Mouse (Mus musculus): Measurements from ENCODE around the gene Hmg20b. TPM values are rescaled to one million over a fixed set of nuclear protein-coding genes. Genes with fewer than 3 reads are reported as not detected.

Gene Hmg20b
- polyA plus RNA-seq, 1 experiment: 42.7 TPM

DNA sequence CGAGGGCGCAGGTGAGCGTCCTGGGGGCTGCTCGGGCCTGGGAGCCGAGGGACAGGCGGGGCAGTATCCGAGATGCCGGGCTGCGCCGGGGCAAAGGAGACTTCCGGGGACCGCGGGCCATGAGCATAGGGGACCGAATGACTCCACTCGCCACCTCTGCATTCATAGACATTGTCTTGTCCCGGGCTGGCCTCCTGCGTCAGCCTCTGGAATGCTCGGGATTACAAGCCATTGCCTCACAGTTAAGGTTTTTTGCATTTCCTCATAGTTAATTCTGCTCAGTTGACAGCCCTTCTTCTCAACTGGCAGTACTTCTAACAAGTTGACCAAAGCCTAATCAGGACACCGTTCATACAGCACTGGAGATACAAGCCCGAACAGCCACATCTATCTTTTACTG is 28.8 kb downstream of the Hmg20b start:
- Histone ChIP-seq H3K27ac (ENCODE audit: insufficient read depth, low read length) (peak overlapping the region; percentile 52; the same call in 1 of the 2 replicates), H3K27me3 (ENCODE audit: control insufficient read depth, insufficient read depth, low read length) (no peaks in the 10 kb centered on the region), H3K4me1 (ENCODE audit: control insufficient read depth, insufficient read depth, low read length) (peaks cover 13% of the 10 kb centered on the region; the same call in 1 of the 2 replicates), H3K4me3 (replicated peaks; ENCODE audit: insufficient read depth, low read depth, low read length) (peak overlapping the region; percentile 65)
- WGBS: 2% methylated on average over 20 of the region's 20 CpGs
- TF ChIP-seq POLR2A (IDR thresholded peaks at IDR 0.05; ENCODE audit: borderline replicate concordance, insufficient read depth, low read length) (no peak), CTCF (IDR thresholded peaks at IDR 0.05; ENCODE audit: borderline replicate concordance, insufficient read depth, low read depth, low read length) (no peak)
- DNase-seq: no peak

GRCm38 (mm10) chr10:81320550-81321347 is 29.5 kb downstream of the Hmg20b start, which contains the start of gene Cactin:
Gene Cactin (plus strand): TSS chr10:81321103.
- Histone ChIP-seq H3K27me3 (ENCODE audit: control insufficient read depth, insufficient read depth, low read length) (no peaks in the 10 kb centered on the region), H3K4me1 (ENCODE audit: control insufficient read depth, insufficient read depth, low read length) (peaks cover 17% of the 10 kb centered on the region; the same call in 1 of the 2 replicates), H3K27ac (ENCODE audit: insufficient read depth, low read length) (peak within 1 kb of the TSS; percentile 95), H3K4me3 (replicated peaks; ENCODE audit: insufficient read depth, low read depth, low read length) (peak within 1 kb of the TSS; percentile 65)
- TF ChIP-seq POLR2A (IDR thresholded peaks at IDR 0.05; ENCODE audit: borderline replicate concordance, insufficient read depth, low read length) (peak; percentile 90), CTCF (IDR thresholded peaks at IDR 0.05; ENCODE audit: borderline replicate concordance, insufficient read depth, low read depth, low read length) (no peak)
- peak; percentile 98 to 100 for DNase-seq
- WGBS: under 1% methylated on average over 68 of the region's 68 CpGs

- peak overlapping the region; percentile 30; the same call in 1 of the 2 replicates for H3K27ac ChIP-seq (ENCODE audit: insufficient read depth, low read length)
- H3K4me1 ChIP-seq (ENCODE audit: control insufficient read depth, insufficient read depth, low read length): peaks cover 17% of the 10 kb centered on the region; the same call in 1 of the 2 replicates
- peak overlapping the region; percentile 65 for H3K4me3 ChIP-seq (replicated peaks; ENCODE audit: insufficient read depth, low read depth, low read length)
- no peak; the same call in 1 of the 2 replicates for TF ChIP-seq POLR2A (IDR thresholded peaks at IDR 0.05; ENCODE audit: borderline replicate concordance, insufficient read depth, low read length)
- WGBS: under 1% methylated on average over 38 of the region's 38 CpGs
- DNase-seq: peak in 1 of 2 experiments; percentile 43
- H3K27me3 ChIP-seq (ENCODE audit: control insufficient read depth, insufficient read depth, low read length): no peaks in the 10 kb centered on the region
These were observed 30.3 kb downstream of the Hmg20b start for GRCm38 (mm10) chr10:81319741-81320549.

- H3K4me1 ChIP-seq (ENCODE audit: control insufficient read depth, insufficient read depth, low read length): peaks cover 17% of the 10 kb centered on the region; the same call in 1 of the 2 replicates
- WGBS: 9% methylated on average over 8 of the region's 8 CpGs
- TF ChIP-seq POLR2A (IDR thresholded peaks at IDR 0.05; ENCODE audit: borderline replicate concordance, insufficient read depth, low read length) (no peak), CTCF (IDR thresholded peaks at IDR 0.05; ENCODE audit: borderline replicate concordance, insufficient read depth, low read depth, low read length) (peak; percentile 32; the same call in 1 of the 2 replicates)
- H3K27me3 ChIP-seq (ENCODE audit: control insufficient read depth, insufficient read depth, low read length): no peaks in the 10 kb centered on the region
- peak in 1 of 2 experiments; percentile 44 for DNase-seq
- no peak overlapping the region for H3K4me3 ChIP-seq (replicated peaks; ENCODE audit: insufficient read depth, low read depth, low read length)
- H3K27ac ChIP-seq (ENCODE audit: insufficient read depth, low read length): no peak overlapping the region
These were observed 31.0 kb downstream of the Hmg20b start for GRCm38 (mm10) chr10:81319330-81319699.

DNA sequence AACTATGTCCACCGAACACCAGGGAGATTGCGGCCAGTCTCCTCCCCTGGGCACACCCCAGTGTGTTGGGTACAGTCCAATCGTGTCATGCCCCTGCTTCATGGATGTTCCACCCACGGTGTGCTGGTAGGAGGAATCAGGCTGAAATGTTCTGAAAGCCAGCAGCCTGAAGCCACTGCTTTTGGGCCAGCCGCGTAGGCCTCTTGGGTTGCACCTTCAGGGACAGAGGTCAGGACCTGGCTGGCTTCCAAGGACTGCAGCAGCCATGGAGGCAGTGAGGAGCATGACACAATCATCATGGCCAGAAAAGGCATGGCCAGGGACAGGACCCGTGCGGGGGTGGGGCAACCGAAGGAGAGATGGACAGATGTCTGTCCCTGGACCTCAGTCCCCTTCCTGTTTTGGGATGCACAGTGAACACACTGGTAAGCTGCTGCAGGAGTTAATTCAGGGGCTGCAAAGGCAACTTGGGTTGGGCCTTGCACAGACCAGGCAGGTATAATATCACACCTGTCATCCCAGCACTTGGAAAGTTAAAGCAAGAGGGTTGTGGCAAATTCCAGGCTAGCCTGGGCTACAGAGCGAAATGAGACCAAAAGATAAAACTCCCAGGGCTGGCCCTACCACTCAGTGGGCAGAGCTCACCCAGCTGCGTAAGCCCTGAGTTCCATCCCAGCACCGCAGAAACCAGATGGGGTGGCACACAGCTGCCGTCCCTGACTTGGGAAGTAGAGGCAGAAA is 31.5 kb downstream of the Hmg20b start:
- 57% methylated on average over 13 of the region's 13 CpGs for WGBS
- Histone ChIP-seq H3K27me3 (ENCODE audit: control insufficient read depth, insufficient read depth, low read length) (no peaks in the 10 kb centered on the region), H3K27ac (ENCODE audit: insufficient read depth, low read length) (no peak overlapping the region), H3K4me1 (ENCODE audit: control insufficient read depth, insufficient read depth, low read length) (peaks cover 17% of the 10 kb centered on the region; the same call in 1 of the 2 replicates), H3K4me3 (replicated peaks; ENCODE audit: insufficient read depth, low read depth, low read length) (no peak overlapping the region)
- TF ChIP-seq POLR2A (IDR thresholded peaks at IDR 0.05; ENCODE audit: borderline replicate concordance, insufficient read depth, low read length) (no peak), CTCF (IDR thresholded peaks at IDR 0.05; ENCODE audit: borderline replicate concordance, insufficient read depth, low read depth, low read length) (no peak)
- peak in 1 of 2 experiments; percentile 50 for DNase-seq

DNA sequence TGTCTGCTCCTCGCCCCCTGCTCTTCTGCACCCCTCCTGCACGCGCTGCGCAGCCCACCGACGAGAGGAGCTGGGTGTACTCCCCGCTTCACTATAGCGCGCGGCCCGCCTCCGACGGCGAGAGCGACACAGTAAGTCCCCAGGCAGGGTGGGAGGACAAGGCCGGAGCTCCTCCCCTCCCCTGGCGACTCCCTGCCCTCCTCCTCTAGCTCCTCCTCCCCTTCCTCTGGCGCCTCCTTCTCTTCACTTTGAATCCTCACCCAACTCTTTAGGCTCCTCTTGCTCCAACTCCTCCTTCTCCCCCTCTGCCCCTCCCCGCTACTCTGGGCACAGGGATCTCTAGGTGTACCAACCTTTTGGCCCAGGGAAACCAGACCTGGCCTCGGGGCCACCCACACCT is 33.0 kb downstream of the Hmg20b start:
- TF ChIP-seq POLR2A (IDR thresholded peaks at IDR 0.05; ENCODE audit: borderline replicate concordance, insufficient read depth, low read length): no peak
- TF ChIP-seq CTCF (IDR thresholded peaks at IDR 0.05; ENCODE audit: borderline replicate concordance, insufficient read depth, low read depth, low read length): no peak
- Histone ChIP-seq H3K4me3 (replicated peaks; ENCODE audit: insufficient read depth, low read depth, low read length) (no peak overlapping the region), H3K4me1 (ENCODE audit: control insufficient read depth, insufficient read depth, low read length) (peaks cover 17% of the 10 kb centered on the region; the same call in 1 of the 2 replicates), H3K27me3 (ENCODE audit: control insufficient read depth, insufficient read depth, low read length) (no peaks in the 10 kb centered on the region), H3K27ac (ENCODE audit: insufficient read depth, low read length) (no peak overlapping the region)
- WGBS: 32% methylated on average over 20 of the region's 20 CpGs
- peak in 1 of 2 experiments; percentile 38 for DNase-seq

All from cerebellum, adult 2 months (tissue).